Mouse (Mus musculus): ENCODE measurements around the gene Slc5a4b. TPM values are rescaled to one million over a fixed set of nuclear protein-coding genes. Genes with fewer than 3 reads are reported as not detected.

Gene Slc5a4b
- polyA plus RNA-seq, 1 experiment from 2014 or later = not detected

DNA sequence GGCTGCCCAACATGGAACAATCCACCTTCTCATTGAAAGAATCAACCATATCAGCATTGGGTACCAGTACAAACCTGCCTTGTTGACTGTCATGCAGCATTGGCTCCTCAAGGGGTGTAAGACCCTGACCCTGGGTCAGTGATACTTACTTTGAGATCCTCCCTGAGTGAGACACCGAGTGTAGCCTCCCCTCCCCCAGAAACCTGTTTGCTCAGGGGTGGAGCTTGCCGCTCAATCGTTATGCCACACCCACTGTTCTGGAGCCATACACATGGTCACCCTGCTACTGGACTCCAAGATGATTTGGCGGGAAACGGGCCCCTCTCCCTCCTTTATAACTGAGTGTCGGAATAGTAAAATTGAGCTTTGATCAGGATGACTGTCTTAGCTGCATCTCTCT is 86.8 kb downstream of the Slc5a4b start:
- Histone ChIP-seq H3K9me3 (peaks cover 7% of the 10 kb centered on the region; the same call in 1 of the 2 replicates), H3K36me3 (no peaks in the 10 kb centered on the region), H3K9ac (no peak overlapping the region), H3K4me3 (no peak overlapping the region), H3K4me2 (replicated peaks) (no peak overlapping the region), H3K27me3 (no peaks in the 10 kb centered on the region), H3K4me1 (no peaks in the 10 kb centered on the region), H3K27ac (no peak overlapping the region)
- no peak for ATAC-seq (ENCODE audit: low FRiP score, low read depth)
- WGBS = 89% methylated on average over 6 of the region's 6 CpGs

DNA sequence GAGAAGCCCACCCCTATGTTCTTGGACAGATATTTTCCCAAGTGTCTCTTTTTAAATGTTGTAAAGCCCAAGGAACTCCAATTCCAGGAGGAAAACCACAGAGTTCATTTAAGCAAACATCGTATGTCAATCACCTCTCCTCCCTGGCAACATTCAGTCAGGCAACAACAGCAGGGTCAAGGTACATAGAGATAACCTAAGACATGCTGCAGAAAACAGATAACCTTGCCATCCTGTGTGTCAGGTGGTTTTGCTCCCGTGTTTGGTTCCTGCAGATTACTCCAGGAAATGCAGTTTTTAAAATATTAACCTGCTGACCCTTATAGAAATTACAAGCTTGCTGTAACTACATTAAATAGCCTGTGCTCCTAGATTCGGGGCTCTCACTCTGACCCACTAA is 89.0 kb downstream of the Slc5a4b start:
- Histone ChIP-seq H3K27me3 (no peaks in the 10 kb centered on the region), H3K9me3 (peaks cover 7% of the 10 kb centered on the region; the same call in 1 of the 2 replicates), H3K4me1 (no peaks in the 10 kb centered on the region), H3K9ac (no peak overlapping the region), H3K27ac (no peak overlapping the region), H3K36me3 (no peaks in the 10 kb centered on the region), H3K4me3 (no peak overlapping the region), H3K4me2 (replicated peaks) (no peak overlapping the region)
- no peak for ATAC-seq (ENCODE audit: low FRiP score, low read depth)
- 78% methylated on average over 3 of the region's 3 CpGs for WGBS

DNA sequence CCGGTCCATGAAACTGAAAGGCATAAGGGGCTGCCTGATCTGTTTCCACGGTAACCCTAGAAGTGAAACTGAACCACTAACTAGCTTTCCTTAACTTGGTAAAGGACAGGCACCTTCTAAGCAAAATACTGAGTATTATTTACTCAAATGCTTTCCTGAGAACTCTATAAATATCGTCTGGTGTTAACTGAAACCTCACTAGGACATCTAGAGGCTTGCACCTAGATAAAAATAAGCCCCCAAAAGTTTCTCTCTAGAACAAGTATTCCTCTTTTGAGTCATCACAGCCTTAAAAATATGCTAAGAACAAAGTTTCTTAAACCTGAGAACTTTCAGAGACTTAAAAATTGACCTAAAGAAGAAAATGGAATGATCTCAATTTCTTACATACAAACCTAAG is 93.9 kb downstream of the Slc5a4b start:
- Histone ChIP-seq H3K4me3 (no peak overlapping the region), H3K36me3 (no peaks in the 10 kb centered on the region), H3K4me1 (no peaks in the 10 kb centered on the region), H3K9ac (no peak overlapping the region), H3K27me3 (no peaks in the 10 kb centered on the region), H3K4me2 (replicated peaks) (no peak overlapping the region), H3K9me3 (no peaks in the 10 kb centered on the region), H3K27ac (no peak overlapping the region)
- ATAC-seq (ENCODE audit: low FRiP score, low read depth) = no peak
- 88% methylated on average over 3 of the region's 3 CpGs for WGBS

DNA sequence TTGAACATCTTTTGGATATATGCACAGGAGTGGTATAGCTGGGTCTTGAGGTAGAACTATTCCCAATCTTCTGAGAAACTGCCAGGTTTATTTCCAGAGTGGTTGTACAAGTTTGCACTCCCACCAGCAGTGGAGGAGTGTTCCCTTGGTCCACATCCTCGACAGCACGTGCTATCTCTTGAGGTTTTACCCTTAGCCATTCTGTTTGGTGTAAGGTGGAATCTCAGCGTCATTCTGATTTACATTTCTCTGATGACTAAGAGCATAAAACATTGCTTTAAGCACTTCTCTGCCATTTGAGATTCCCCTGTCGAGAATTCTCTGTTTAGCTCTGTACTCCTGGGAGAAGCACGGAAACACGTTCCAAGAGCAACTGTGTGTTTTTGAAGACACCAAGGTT is 97.8 kb downstream of the Slc5a4b start:
- 77% methylated on average over 6 of the region's 6 CpGs for WGBS
- ATAC-seq (ENCODE audit: low FRiP score, low read depth) = no peak

DNA sequence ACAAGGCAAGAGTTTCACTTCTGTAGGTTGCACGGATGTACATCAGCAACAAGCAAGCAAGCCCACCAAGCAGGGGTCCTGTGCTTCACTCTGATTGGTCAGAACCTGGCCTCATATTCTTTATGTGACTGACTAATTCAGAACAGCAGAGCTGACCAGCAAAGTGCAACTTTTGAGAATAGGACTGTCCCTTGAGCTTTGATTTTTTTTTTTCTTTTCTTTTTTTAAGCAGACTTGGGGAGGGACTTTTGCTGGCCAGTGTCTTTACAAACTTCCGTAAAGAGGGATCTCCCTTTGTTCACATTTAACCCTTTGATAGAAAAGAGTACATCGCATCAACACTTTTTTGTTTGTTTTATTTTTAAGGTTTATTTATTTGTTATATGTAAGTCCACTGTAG is 100.9 kb downstream of the Slc5a4b start:
- no peak for ATAC-seq (ENCODE audit: low FRiP score, low read depth)
- H3K36me3 ChIP-seq = no peaks in the 10 kb centered on the region

More for the DNA sequence above, 97.8 kb downstream of the Slc5a4b start:
- H3K9ac ChIP-seq = no peak overlapping the region
- no peaks in the 10 kb centered on the region for H3K9me3 ChIP-seq
- no peak overlapping the region for H3K4me3 ChIP-seq
- no peak overlapping the region for H3K4me2 ChIP-seq (replicated peaks)
- H3K4me1 ChIP-seq = no peaks in the 10 kb centered on the region
- no peak overlapping the region for H3K27ac ChIP-seq
- H3K27me3 ChIP-seq = no peaks in the 10 kb centered on the region
- H3K36me3 ChIP-seq = no peaks in the 10 kb centered on the region

More for the DNA sequence above, 100.9 kb downstream of the Slc5a4b start:
- Histone ChIP-seq H3K27me3 (no peaks in the 10 kb centered on the region), H3K27ac (no peak overlapping the region), H3K4me2 (replicated peaks) (no peak overlapping the region), H3K9ac (no peak overlapping the region), H3K4me3 (no peak overlapping the region), H3K4me1 (no peaks in the 10 kb centered on the region), H3K9me3 (no peaks in the 10 kb centered on the region)
- WGBS = 67% methylated on average over 3 of the region's 3 CpGs

Small RNA genes within 50 kb of the gene (microRNA-seq; reads per million reads assigned to microRNA genes)
- not detected for gene Mir6409

Other genes starting within 250 kb of the Slc5a4b start
- gene Derl3, start 217.5 kb downstream of the Slc5a4b start, polyA plus RNA-seq (2015; fragmentation: Nextera tagmentation; extraction: Ambion mirVana) = 3.4 and 3.7 TPM in 2 replicates
- gene Smarcb1, start 189.3 kb downstream of the Slc5a4b start, polyA plus RNA-seq (2015; fragmentation: Nextera tagmentation; extraction: Ambion mirVana) = 247 and 248 TPM in 2 replicates
- 9.8 and 11.5 TPM in 2 replicates for gene Chchd10, start 177.8 kb downstream of the Slc5a4b start, polyA plus RNA-seq (2015; fragmentation: Nextera tagmentation; extraction: Ambion mirVana)
- gene Mmp11, start 174.5 kb downstream of the Slc5a4b start, polyA plus RNA-seq (2015; fragmentation: Nextera tagmentation; extraction: Ambion mirVana) = 194 and 198 TPM in 2 replicates
- gene Gm867, start 170.3 kb downstream of the Slc5a4b start, polyA plus RNA-seq (2015; fragmentation: Nextera tagmentation; extraction: Ambion mirVana) = 0.15 TPM in 1 of 2 replicates, not detected in the other
- 0.33 and 0.66 TPM in 2 replicates for gene Vpreb3, start 167.9 kb downstream of the Slc5a4b start, polyA plus RNA-seq (2015; fragmentation: Nextera tagmentation; extraction: Ambion mirVana)
- 0.11 TPM in 1 of 2 replicates, not detected in the other for gene Gm5134, start 156.4 kb downstream of the Slc5a4b start, polyA plus RNA-seq (2015; fragmentation: Nextera tagmentation; extraction: Ambion mirVana)
- gene Zfp280b, start 78.3 kb downstream of the Slc5a4b start, polyA plus RNA-seq (2015; fragmentation: Nextera tagmentation; extraction: Ambion mirVana) = 22.1 and 22.5 TPM in 2 replicates
- not detected in 2 replicates for gene Slc5a4a, start 36.5 kb upstream of the Slc5a4b start, polyA plus RNA-seq (2015; fragmentation: Nextera tagmentation; extraction: Ambion mirVana)
- gene Prmt2, start 126.9 kb upstream of the Slc5a4b start, polyA plus RNA-seq (2015; fragmentation: Nextera tagmentation; extraction: Ambion mirVana) = 59.6 and 60.0 TPM in 2 replicates
- gene S100b, start 142.9 kb upstream of the Slc5a4b start, polyA plus RNA-seq (2015; fragmentation: Nextera tagmentation; extraction: Ambion mirVana) = 5.8 and 5.9 TPM in 2 replicates
- 11.9 and 14.4 TPM in 2 replicates for gene Dip2a, start 234.3 kb upstream of the Slc5a4b start, polyA plus RNA-seq (2015; fragmentation: Nextera tagmentation; extraction: Ambion mirVana)